Mouse (Mus musculus): ENCODE measurements at regions not wholly inside any gene's neighbourhood (a gene's known extent, or its start where the extent isn't known, plus 50 kb on each side); places are given as distances from the start of the nearest gene placed in this dataset.

- TF ChIP-seq CTCF (IDR thresholded peaks at IDR 0.05; ENCODE audit: control insufficient read depth, insufficient read depth, insufficient read length) (no peak), MYOD1 (IDR thresholded peaks at IDR 0.05; ENCODE audit: control insufficient read depth, insufficient read length, low read depth) (no peak), MAX (IDR thresholded peaks at IDR 0.05) (no peak), USF1 (IDR thresholded peaks at IDR 0.05; ENCODE audit: low read depth) (no peak), CEBPB (IDR thresholded peaks at IDR 0.05; ENCODE audit: low read depth) (no peak), MYOG (IDR thresholded peaks at IDR 0.05; ENCODE audit: control insufficient read depth, extremely low read depth, insufficient read length) (no peak)
These were observed 339.2 kb downstream of the Tle4 start for GRCm38 (mm10) chr19:14258621-14259051.
